Mouse (Mus musculus) heart, postnatal 14 days (tissue): Measurements from ENCODE around the gene Pdgfc. TPM values are rescaled to one million over a fixed set of nuclear protein-coding genes. Genes with fewer than 3 reads are reported as not detected.

Experiments used
- DNase-seq, 2 experiments: peaks; one replicate each; pipeline ENCODE4 v3.0.0; 2021 to 2022
- intact Hi-C: fragments of 180-260 bp; cut with DNase I; formaldehyde crosslinking; loops from one replicate; pipeline ENCODE4 v1.15.1; 2025
- long read RNA-seq, 2 experiments: library from polyadenylated mRNA; stranded (forward); transcript quantifications; one replicate each; pipeline ENCODE4 v2.0.0; 2021
- total RNA-seq, 2 experiments: library from RNA; stranded (reverse); gene quantifications; 2 replicates each; pipeline ENCODE4 v1.2.3; 2021

Pdgfc gene
- total RNA-seq: 1 to 10 TPM; 2.1 to 3.7 TPM
- long read RNA-seq, experiment 1, partial matches to known transcripts: 0 of 2 reads
- long read RNA-seq, experiment 1, other reads (novel, unspliced or antisense): 0 of 2 reads
- long read RNA-seq, experiment 2, transcript Pdgfc-201 (6 exons, 3,521 nt): major isoform, 5 of 6 reads
- long read RNA-seq, experiment 2, partial matches to known transcripts: 0 of 6 reads
- long read RNA-seq, experiment 2, other reads (novel, unspliced or antisense): 1 of 6 reads

- no peak for DNase-seq
- intact Hi-C loops: loop anchor here (5.0 to 10.0 kb wide), 2 partner anchors 749 to 886 kb away; no protein-coding TSS in a partner anchor
Observed at GRCm38 (mm10) chr3:81036151-81036553, at the start of gene Pdgfc. Gene Pdgfc (plus strand): TSS chr3:81036416.

- intact Hi-C loops: no loop called here
- DNase-seq: no peak
Observed at GRCm38 (mm10) chr3:81009245-81009644, 27.0 kb upstream of the Pdgfc start.

- intact Hi-C loops: no loop called here
- no peak for DNase-seq
Observed at GRCm38 (mm10) chr3:81009899-81010298, 26.3 kb upstream of the Pdgfc start.

- DNase-seq: peak; percentile 8 to 40
- intact Hi-C loops: no loop called here
Observed at GRCm38 (mm10) chr3:81017385-81018051, 18.7 kb upstream of the Pdgfc start.

GRCm38 (mm10) chr3:81020064-81020463, 16.2 kb upstream of the Pdgfc start:
- no peak for DNase-seq
- intact Hi-C loops: no loop called here

GRCm38 (mm10) chr3:81021783-81022182, 14.4 kb upstream of the Pdgfc start:
- DNase-seq: no peak
- intact Hi-C loops: no loop called here

GRCm38 (mm10) chr3:81022266-81022665, 13.9 kb upstream of the Pdgfc start:
- intact Hi-C loops: no loop called here
- DNase-seq: no peak

- intact Hi-C loops: no loop called here
Observed at GRCm38 (mm10) chr3:81022845-81023244, 13.4 kb upstream of the Pdgfc start.

GRCm38 (mm10) chr3:81023568-81023967, 12.6 kb upstream of the Pdgfc start:
- no peak for DNase-seq
- intact Hi-C loops: no loop called here

More at GRCm38 (mm10) chr3:81022845-81023244, 13.4 kb upstream of the Pdgfc start:
- no peak for DNase-seq

- intact Hi-C loops: no loop called here
- no peak for DNase-seq
Observed at GRCm38 (mm10) chr3:81025568-81026213, 10.5 kb upstream of the Pdgfc start.

- no peak for DNase-seq
- intact Hi-C loops: no loop called here
Observed at GRCm38 (mm10) chr3:81028361-81028760, 7.9 kb upstream of the Pdgfc start.

GRCm38 (mm10) chr3:81029321-81029720, 6.9 kb upstream of the Pdgfc start:
- no peak for DNase-seq
- intact Hi-C loops: no loop called here

GRCm38 (mm10) chr3:81029909-81030308, 6.3 kb upstream of the Pdgfc start:
- DNase-seq: no peak
- intact Hi-C loops: loop anchor here (10.0 kb wide), 1 partner anchor 755 kb away; no protein-coding TSS in a partner anchor

- intact Hi-C loops: loop anchor here (10.0 kb wide), 1 partner anchor 754 kb away; no protein-coding TSS in a partner anchor
- no peak for DNase-seq
Observed at GRCm38 (mm10) chr3:81030311-81030710, 5.9 kb upstream of the Pdgfc start.

GRCm38 (mm10) chr3:81032014-81032413, 4.2 kb upstream of the Pdgfc start:
- intact Hi-C loops: loop anchor here (10.0 kb wide), 1 partner anchor 753 kb away; no protein-coding TSS in a partner anchor
- no peak for DNase-seq

GRCm38 (mm10) chr3:81034336-81035102, 1.7 kb upstream of the Pdgfc start:
- DNase-seq: no peak
- intact Hi-C loops: loop anchor here (5.0 to 10.0 kb wide), 2 partner anchors 750 to 888 kb away; no protein-coding TSS in a partner anchor

- DNase-seq: peak; percentile 50 to 56
- intact Hi-C loops: loop anchor here (5.0 to 10.0 kb wide), 2 partner anchors 748 to 886 kb away; no protein-coding TSS in a partner anchor
Observed at GRCm38 (mm10) chr3:81036554-81037311, 517 bp downstream of the Pdgfc start.

GRCm38 (mm10) chr3:81037312-81037859, 1.2 kb downstream of the Pdgfc start:
- peak; percentile 30 to 34 for DNase-seq
- intact Hi-C loops: loop anchor here (5.0 to 10.0 kb wide), 2 partner anchors 747 to 885 kb away; no protein-coding TSS in a partner anchor

GRCm38 (mm10) chr3:81039131-81039653, 3.0 kb downstream of the Pdgfc start:
- peak in 1 of 2 experiments; percentile 7 for DNase-seq
- intact Hi-C loops: loop anchor here (2.0 to 10.0 kb wide), 3 partner anchors 444 to 883 kb away; no protein-coding TSS in a partner anchor
